Mouse (Mus musculus) T-helper 2 cell (primary cell): ENCODE results near the gene Rab31.
"Not testable (repeated sequence)": the region's sequence is repeated elsewhere in the genome, so short reads cannot be mapped to it uniquely, and the experiment has no call there.

ENCODE experiments used
- in situ Hi-C: fragments of 300-600 bp; cut with MboI, MseI; formaldehyde crosslinking; loops from one replicate; pipeline ENCODE4 v1.15.1; 2025; ENCODE audit warnings: high pct_unique_total_duplicates

Rab31 gene

DNA sequence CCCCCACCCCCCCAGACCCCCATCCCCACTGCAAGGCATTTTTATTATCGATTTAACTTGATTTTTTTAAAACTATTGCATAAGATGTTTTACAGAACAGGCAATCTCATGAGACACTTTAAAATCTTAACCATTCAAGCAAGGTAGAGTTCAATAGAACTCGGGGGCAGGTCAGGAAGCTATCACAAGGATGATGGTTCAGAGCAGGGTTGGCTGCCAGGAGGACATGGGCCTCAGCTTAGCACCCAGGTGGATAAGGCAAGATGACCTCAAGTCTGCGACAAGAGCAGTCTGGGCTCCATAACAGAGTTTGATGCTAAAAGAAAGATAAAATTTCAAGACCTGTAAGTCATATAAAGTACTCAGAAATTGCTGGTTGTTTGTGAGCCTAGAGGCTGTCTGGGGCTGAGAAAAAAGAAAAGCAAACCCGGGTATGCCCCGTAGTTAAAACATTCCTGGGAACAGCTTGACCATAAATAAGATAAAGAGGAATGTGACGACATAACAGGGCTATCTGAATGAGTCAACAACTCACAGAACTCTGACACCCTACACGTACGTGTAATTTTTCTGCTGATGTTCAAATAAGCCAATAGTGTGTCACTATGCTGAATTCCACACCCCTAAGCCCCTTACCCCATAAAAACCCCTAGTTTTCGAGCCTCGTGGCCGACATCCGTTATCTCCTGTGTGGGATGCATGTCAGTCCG, 143.6 kb downstream of the Rab31 start:
- in situ Hi-C loops = not testable (repeated sequence)

DNA sequence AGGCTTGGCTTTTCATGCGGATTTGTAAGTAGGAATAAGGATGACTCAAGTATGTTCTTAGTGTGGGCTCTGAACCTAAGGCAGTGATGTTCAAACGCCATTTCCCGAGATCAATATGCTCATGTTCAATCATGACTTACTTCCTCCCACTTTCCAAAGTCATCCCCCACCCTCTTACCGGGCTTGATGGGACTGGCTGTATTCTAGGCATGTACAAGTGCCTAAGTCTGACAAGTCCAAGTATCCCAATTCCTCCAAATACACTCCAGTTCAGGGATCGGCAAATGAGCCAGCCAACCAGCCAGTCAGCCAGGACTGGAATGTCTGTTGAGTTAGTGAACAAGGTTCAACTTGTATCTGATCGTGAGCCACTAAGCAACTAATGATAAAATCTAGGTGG, 146.3 kb downstream of the Rab31 start:
- in situ Hi-C loops = no loop called here

DNA sequence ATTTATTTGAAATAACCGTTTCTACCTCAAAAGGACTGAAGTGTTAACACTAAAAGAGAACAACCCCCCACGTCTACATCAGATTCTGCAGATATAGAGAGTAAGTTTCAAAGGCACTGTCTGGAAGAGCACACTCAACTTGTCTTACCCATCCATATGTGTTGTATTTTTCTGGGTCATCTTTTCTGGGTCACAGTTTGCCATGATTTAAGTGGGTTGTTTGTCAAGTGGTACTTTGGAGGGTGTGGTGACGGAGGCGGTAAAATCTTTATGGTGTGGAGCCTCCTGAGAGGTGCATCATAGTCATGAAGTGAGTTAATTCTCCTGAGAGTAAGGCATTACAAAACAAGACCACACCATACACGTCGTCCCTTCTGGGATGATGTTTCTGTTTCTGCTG, 147.0 kb downstream of the Rab31 start:
- in situ Hi-C loops = no loop called here

DNA sequence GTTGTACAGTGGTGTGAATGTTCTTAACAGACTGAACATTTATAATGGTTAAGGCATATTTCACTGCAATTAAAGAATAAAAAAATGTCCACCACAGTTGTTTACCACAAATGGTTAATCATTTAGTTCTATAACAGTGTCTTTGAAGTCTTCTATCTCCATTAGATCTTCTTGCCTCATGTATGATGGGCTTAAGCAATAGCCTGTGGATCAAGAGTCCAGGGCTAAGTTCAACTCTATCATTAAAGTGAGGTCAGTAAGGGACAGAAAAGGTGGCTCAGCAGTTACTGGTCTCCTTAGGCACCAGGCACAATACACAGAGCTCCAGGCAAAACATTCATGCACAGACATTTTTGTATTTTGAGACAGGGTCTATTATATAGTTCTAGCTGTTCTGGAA, 149.4 kb downstream of the Rab31 start:
- in situ Hi-C loops = loop anchor here (25.0 kb wide), 1 partner anchor 1011 kb away; the partner anchor contains the start of gene Man2a1

DNA sequence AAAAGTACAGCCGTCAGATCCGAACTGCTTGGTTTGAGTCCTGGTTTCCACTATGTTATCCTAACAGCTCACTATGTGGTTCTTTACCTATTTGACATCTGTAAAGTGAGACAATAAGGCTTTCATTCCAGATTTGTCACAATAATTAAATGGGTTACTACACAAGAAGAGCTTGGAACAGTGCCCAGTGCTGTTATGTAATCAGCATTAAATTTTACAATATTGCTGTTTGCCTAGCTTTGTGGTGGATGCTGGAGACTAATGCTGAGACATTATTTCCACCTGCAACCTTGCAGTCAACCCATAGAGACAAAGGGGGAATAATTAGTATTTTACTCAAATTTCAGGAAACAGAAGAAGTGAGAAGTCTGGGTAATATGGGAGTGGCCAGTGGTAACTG, 154.1 kb downstream of the Rab31 start:
- in situ Hi-C loops = loop anchor here (25.0 kb wide), 1 partner anchor 1006 kb away; the partner anchor contains the start of gene Man2a1

DNA sequence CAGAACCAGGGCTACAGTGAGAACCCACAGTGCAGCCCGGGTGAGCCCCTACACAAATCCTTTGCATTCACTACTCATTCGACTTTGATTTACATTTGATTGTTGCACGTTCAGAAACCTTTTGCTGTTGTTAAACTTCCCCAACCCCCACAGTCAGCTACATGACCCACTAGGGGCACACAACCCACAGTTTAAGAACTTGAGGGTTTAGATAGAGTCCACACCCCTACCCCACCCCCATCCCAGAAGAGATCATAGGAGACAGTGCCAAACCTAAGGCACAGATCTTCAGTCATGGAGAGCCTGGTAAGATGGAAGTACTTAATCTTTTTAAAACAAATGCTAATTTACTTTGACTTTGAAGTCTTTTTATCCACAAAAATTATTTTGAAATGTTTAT, 156.9 kb downstream of the Rab31 start:
- in situ Hi-C loops = loop anchor here (25.0 kb wide), 1 partner anchor 1003 kb away; the partner anchor contains the start of gene Man2a1

DNA sequence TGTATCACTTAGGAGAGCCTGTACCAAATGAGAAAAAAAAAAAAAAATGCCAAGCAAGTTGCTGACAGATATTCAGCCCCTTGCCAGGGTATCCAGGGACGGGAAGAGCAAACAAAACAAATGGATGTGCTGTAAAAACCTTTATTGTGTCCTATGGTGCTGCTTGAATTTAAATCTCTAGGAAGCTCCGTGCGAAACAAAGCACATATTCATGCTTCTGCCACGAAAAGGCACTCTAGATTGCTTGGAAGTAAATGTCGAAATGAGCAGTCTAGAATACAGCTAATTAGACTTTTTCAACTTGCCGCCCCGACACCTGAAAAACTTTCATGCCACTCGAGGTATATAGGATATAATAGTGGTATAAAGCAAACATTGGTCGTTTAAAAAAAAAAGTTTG, 158.1 kb downstream of the Rab31 start:
- in situ Hi-C loops = loop anchor here (25.0 kb wide), 1 partner anchor 1002 kb away; the partner anchor contains the start of gene Man2a1

DNA sequence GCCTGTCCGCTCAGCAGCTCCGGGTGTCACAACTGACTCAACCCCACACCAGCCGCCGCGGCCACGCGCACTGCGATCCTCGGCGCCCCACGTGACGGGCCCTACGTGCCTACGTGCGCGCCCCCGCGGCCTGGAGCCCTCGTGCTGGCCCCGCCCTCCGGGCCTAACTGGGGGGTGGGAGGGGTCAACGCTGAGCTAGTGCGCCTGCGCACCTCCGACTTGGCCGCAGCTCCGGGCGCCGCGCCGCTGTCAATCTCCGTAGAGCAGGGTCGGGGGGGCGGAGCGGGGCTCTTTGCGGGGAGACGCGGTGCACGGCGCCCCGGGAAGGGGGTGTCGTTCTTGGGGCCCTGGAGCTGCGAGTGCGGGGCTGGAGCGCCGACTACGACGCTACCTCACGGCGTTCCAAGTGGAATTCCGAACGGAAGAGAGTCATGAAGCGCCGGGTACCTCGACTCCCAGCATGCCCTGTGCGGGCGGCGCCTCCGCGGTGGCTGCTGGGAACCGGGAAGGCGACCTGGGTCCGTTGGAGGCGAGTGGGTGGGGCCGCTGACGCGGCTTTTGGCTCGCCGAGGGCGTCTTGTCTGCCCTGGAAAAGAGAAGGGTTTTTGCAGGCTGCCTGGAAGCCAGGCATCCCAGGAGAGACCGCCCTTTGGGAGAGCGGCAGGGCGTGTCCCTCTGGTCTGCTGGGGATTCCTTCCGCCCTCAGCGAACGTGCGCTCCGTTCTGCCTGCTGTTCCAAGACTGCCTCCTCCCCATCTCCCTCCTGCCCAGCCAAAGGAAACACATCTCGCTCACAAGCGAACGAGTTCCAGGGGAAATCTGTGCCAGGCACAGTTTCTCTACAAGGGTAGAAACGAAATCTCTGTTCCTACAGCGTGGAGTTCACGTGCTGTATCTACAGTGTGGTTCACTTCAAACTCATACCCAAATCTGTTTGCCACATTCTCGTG, 158.8 kb downstream of the Rab31 start, which contains the start of gene Vapa:
Gene Vapa, minus strand, starts transcription at position 93 of the 950 bp plus-strand sequence.
- in situ Hi-C loops = loop anchor here (25.0 kb wide), 1 partner anchor 1001 kb away; the partner anchor contains the start of gene Man2a1

DNA sequence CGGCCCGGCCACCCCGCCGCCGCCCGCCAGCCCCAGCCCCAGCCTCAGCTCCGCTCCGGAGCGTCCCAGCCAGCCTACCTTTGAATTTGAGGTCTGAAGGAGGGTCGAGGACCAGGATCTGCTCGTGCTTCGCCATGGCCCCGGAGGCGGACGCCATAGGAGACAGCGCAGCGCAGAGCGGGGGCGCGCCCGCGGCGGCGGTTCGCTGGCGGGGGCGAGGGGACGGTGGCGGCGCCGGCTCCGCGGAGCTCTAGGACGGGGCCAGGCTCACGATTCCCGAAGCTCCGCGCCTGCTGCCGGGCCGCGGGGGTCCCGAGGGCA, 159.4 kb downstream of the Rab31 start:
- in situ Hi-C loops = loop anchor here (25.0 kb wide), 1 partner anchor 1001 kb away; the partner anchor contains the start of gene Man2a1

DNA sequence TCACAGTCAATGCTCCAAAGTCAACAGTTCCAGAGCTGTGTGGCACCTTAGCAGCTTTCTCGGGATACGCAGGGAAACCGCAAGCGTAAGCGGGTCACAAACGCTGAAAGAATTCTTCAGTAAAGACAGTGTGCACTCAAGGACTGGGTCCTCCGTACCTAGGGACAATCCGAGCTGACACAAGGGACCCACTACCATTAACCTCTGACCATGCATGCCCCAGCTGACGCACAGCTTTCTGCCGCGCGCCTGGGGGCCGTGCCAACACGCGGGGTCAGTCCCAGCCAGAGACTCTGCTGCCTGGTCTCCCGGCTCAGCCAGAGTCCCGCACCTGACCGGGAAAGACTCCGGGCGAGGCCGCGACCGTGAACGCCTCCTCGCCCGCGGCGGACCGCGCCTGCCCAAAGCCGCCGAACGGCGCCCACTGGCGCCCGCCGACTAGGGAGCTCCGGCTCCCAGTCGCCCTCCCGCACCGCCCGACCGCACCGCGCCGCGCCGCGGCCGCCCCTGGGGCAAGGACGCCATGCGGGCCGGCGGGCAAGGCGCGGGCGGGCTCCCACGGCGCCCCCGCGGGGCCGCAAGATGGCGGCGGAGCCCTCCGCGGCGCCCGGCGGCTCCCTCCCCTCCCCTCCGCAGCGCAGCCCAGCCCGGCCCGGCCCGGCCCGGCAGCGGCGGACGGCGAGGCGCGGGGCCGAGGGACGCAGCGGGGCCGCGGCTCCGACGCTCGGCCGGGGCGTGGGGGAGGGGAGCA, 160.0 kb downstream of the Rab31 start:
- in situ Hi-C loops = loop anchor here (25.0 kb wide), 1 partner anchor 1000 kb away; the partner anchor contains the start of gene Man2a1

DNA sequence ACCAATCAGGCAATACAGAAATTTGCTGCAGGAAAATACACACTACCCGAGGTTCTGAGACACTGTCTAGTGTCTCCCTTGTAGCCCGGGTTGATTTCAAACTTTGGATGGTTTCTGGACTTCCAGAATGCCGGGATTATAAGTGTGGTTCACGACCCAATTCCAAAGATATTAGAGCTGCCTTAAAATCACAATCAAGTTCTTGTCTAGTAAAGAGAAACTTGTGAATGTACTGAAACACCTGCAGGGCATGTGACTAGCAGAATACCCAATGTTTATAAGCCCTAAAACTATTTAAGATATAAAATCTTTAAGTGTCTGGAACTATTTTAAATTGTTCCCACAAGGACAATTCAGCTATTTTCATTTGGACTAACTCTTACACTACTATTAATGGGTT, 160.8 kb downstream of the Rab31 start:
- in situ Hi-C loops = loop anchor here (25.0 kb wide), 1 partner anchor 999 kb away; the partner anchor contains the start of gene Man2a1

DNA sequence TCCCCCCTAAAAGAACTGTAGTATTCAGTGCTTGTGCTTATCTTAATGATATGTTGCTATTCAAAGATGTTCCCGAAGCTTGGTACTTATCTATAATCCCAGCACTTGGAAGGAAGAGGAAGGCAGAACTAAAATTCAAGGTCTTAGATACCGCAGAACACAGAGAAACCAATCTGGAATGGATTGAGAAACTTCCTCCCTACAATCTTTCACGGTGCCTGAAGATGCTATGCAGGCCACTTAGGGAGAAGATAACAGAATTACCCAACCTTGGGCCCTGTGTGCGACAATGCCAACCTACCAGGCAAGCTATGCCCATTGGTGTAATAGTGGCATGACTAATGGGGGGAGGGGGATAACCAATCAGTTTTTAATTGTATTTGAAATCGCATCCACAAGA, 163.8 kb downstream of the Rab31 start:
- in situ Hi-C loops = loop anchor here (25.0 kb wide), 1 partner anchor 996 kb away; the partner anchor contains the start of gene Man2a1

DNA sequence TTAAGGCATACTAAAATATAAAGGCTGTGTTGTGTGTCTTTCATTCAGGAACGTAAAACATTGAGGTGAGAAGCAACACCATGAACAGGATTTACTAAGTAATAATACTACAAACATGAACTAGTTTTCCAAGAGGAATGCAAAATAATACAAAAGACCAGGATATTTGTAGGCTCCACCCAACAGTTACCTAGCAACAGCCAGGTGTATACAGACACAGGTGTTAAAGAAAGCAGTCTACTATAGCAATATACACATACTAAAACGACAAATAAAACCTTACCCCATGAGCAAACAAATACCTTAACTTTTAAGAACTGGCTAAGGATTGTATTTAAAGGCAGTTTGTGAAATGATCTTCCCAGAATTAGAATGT, 164.3 kb downstream of the Rab31 start:
- in situ Hi-C loops = loop anchor here (25.0 kb wide), 1 partner anchor 996 kb away; the partner anchor contains the start of gene Man2a1

DNA sequence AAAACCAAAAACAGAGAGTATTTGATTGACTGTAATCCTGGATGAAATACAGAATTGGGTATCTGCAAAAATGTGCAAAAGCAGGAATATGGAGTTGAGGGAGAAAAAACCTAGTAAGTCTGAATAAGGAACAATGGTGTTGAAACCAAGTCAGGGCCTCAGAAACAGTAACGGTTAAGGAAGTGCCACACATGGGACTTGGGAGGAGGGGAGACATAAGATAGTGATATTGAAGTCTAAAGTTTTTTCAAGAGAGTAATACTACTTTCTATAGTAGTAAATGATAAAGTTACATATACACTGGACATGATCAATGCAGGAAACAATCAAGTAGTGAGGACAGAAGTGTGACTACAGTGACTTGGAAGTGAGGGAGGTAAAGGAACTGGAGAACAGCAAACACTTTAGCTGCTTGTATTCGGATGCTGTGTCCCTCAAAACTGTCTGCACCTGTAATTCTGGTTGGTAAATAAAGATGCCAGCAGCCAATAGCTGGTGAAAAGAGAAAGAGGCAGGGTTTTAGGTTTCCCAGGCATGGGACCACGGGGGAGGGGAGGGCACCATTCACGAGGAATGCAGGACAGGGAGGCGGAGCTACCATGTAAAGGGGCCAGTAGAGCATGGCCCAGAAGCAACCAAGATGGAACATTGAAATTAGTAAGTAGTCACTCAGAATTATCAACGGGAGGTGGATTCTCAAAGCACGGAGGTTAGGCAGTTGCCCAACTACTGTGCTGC, 164.8 kb downstream of the Rab31 start:
- in situ Hi-C loops = loop anchor here (25.0 kb wide), 1 partner anchor 995 kb away; the partner anchor contains the start of gene Man2a1

DNA sequence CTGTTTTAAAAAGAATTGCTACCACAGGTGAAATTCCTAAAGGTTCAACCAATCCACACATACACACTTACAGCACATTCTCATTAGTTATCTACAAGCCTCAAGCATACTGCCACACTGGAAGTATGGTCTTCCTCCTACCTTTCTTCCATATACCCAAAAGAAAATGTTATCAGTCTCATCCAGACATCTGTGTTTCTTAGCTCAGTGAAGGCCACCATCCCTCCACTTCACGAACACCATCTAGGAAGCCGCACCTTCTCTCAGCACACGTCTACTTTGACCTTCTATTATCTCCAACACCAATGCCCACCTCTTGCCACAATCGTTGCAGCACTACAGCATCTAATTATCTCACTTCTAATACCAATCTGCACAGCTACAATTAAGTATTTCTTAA, 166.5 kb downstream of the Rab31 start:
- in situ Hi-C loops = loop anchor here (25.0 kb wide), 1 partner anchor 994 kb away; the partner anchor contains the start of gene Man2a1

DNA sequence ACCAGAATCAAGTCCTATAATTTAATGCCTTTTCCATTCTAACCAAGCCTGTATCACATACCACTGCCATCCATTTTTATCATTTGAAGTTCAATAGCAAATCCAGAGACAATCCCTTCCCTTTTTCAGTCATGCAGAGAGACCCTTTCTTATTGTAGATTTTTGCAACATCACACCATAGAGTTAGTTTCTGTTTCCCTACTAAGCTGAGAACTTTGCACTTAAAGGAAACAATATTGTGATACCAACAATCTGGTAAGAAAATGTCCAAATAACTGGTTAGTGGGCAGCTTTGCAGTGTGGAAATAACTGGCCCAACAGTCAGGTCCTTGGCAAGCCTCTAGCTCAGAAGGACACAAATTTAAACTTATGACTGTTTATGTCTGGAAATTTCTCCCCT, 167.7 kb downstream of the Rab31 start:
- in situ Hi-C loops = loop anchor here (25.0 kb wide), 1 partner anchor 993 kb away; the partner anchor contains the start of gene Man2a1

DNA sequence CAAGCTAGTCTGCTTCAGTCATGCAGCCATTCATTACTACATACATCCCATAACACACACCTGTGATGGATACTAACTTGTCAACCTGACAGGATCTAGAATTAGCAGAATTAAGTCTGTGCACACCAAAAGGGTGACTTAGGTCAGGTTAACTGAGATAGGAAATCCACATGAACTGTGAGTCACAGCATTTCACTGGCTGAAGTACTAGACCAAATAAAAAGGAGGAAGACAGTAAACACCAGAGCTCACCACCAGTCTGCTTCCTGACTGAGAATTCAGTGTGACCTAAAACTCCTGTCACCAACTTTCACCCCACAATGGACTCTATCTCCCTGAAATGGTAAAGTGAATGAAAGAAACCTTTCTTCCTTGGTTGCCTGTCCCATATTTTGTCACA, 168.2 kb downstream of the Rab31 start:
- in situ Hi-C loops = loop anchor here (25.0 kb wide), 1 partner anchor 992 kb away; the partner anchor contains the start of gene Man2a1
